ENCODE assay signal across 19 mouse cellular contexts in the genomic region with DNA sequence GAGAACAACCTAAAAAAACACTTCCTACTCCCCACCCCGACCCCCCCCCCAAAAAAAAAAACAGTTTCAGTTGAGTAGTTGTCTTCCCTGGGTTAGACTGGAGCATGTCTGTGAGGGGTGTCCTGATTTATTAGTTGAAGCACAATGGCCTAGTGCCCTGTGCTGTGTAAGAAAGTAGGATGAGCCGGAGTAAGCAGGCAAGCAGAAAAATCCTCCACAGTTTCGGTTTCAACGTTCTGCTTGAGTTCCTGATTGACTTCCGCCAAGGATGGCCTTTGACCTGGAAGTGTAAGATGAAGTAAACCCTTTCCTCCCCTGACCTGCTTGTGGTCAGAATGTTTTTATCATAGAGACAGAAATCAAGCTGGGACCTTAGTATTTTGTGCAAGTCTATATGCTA.
DNase-seq lines count a peak whose midpoint lies in the region; ATAC-seq lines count a peak whose summit lies in the region.
"Had no signal": no experiment of that assay in that cellular context is flagged by ENCODE, and none has a peak within 500 bp of the region (broad histone marks: within the 10 kb centered on the region; RNA-seq: fewer than 3 reads in every experiment).

No protein-coding gene starts in this region.

- no peaks in the 10 kb centered on the region for H3K9me3 ChIP-seq in forebrain, embryonic 15.5 days
- no peaks in the 10 kb centered on the region for H3K9me3 ChIP-seq in hindbrain, embryonic 12.5 days (replicated peaks)
- H3K9me3 ChIP-seq: embryonic facial prominence, embryonic 15.5 days; forebrain, embryonic 10.5 days; heart, embryonic 12.5 days; liver, embryonic 12.5 days; midbrain, embryonic 10.5 days had no signal

- no peak for ATAC-seq in forebrain, embryonic 15.5 days (replicated peaks)
- ATAC-seq in hindbrain, embryonic 12.5 days (ENCODE audit: low FRiP score), result no peak
- ATAC-seq: liver, embryonic 12.5 days had no signal

- H3K9ac ChIP-seq in forebrain, embryonic 15.5 days (replicated peaks), result no peak overlapping the region
- H3K9ac ChIP-seq in hindbrain, embryonic 12.5 days, result no peak overlapping the region
- H3K9ac ChIP-seq: embryonic facial prominence, embryonic 15.5 days; heart, embryonic 12.5 days; liver, embryonic 12.5 days had no signal

- peaks cover 10% of the 10 kb centered on the region; the same call in 1 of the 2 replicates for H3K4me1 ChIP-seq in forebrain, embryonic 15.5 days
- 0 out of 2 replicates have a peak, but pooled peaks cover 3% of the 10 kb centered on the region for H3K4me1 ChIP-seq in hindbrain, embryonic 12.5 days
- H3K4me1 ChIP-seq: embryonic facial prominence, embryonic 15.5 days had no signal

- no peak overlapping the region for H3K4me2 ChIP-seq in forebrain, embryonic 15.5 days (replicated peaks)
- no peak overlapping the region for H3K4me2 ChIP-seq in hindbrain, embryonic 12.5 days (replicated peaks)
- H3K4me2 ChIP-seq: embryonic facial prominence, embryonic 15.5 days; heart, embryonic 12.5 days; liver, embryonic 12.5 days had no signal

- H3K36me3 ChIP-seq in forebrain, embryonic 15.5 days, result no peaks in the 10 kb centered on the region
- H3K36me3 ChIP-seq in hindbrain, embryonic 12.5 days, result no peaks in the 10 kb centered on the region
- H3K36me3 ChIP-seq: embryonic facial prominence, embryonic 15.5 days; forebrain, embryonic 10.5 days; heart, embryonic 12.5 days; liver, embryonic 12.5 days; midbrain, embryonic 10.5 days had no signal

- no peak overlapping the region for H3K4me3 ChIP-seq in forebrain, embryonic 15.5 days
- H3K4me3 ChIP-seq in hindbrain, embryonic 12.5 days, result no peak overlapping the region
- H3K4me3 ChIP-seq: embryonic facial prominence, embryonic 15.5 days; forebrain, embryonic 10.5 days; heart, embryonic 12.5 days; liver, embryonic 12.5 days; midbrain, embryonic 10.5 days had no signal

- no peaks in the 10 kb centered on the region for H3K27me3 ChIP-seq in forebrain, embryonic 15.5 days
- H3K27me3 ChIP-seq in hindbrain, embryonic 12.5 days, result no peaks in the 10 kb centered on the region
- H3K27me3 ChIP-seq: embryonic facial prominence, embryonic 15.5 days; heart, embryonic 12.5 days; liver, embryonic 12.5 days had no signal

- no peak overlapping the region for H3K27ac ChIP-seq in forebrain, embryonic 15.5 days (replicated peaks)
- no peak overlapping the region for H3K27ac ChIP-seq in hindbrain, embryonic 12.5 days
- H3K27ac ChIP-seq: embryonic facial prominence, embryonic 15.5 days; forebrain, embryonic 10.5 days; liver, embryonic 12.5 days; midbrain, embryonic 10.5 days had no signal

- 78% methylated on average over 5 of the region's 5 CpGs for WGBS in forebrain, embryonic 15.5 days
- WGBS in hindbrain, embryonic 12.5 days, result 50% methylated on average over 5 of the region's 5 CpGs

- peak; percentile 59 for DNase-seq in embryo, embryonic 10 days (ENCODE audit: low spot score)
- no peak for DNase-seq in embryo, embryonic 9.5 days (ENCODE audit: extremely low spot score)
- DNase-seq in R1 (ENCODE audit: low read depth, low spot score), result peak; percentile 29
- DNase-seq in kidney, adult 8-10 months, result peak; percentile 29 to 32
- DNase-seq in kidney, postnatal 25 days, result peak; percentile 60 to 61
- no peak for DNase-seq in spleen, postnatal 14 days (ENCODE audit: low spot score in 2 of 2)
- DNase-seq: adrenal gland, adult 2 months; cerebellum, adult 2 months; heart, postnatal 36 days; left cerebral cortex, postnatal 4 days; right cerebral cortex, adult 18-20 months; thymus, adult 18-20 months had no signal

Comparison
In these comparisons a context has a peak if more than half of its experiments do, and no peak if none do; other contexts are left out.
1. DNase-seq: peak in embryo, embryonic 10 days (single experiment), R1 (single experiment), kidney, adult 8-10 months (2 of 2) and kidney, postnatal 25 days (2 of 2); none in embryo, embryonic 9.5 days (single experiment) and spleen, postnatal 14 days (0 of 2).